Mouse (Mus musculus) embryonic facial prominence, embryonic 11.5 days (tissue): Measurements from ENCODE around the gene Slc6a17. TPM values are rescaled to one million over a fixed set of nuclear protein-coding genes. Genes with fewer than 3 reads are reported as not detected.

Experiments used
- ATAC-seq: fragments of 200-750 bp; cut with Nextera tagmentation; replicated peaks from 2 replicates; pipeline ENCODE4 v1.8.0; 2017; ENCODE audit warnings: low read depth; ENCODE audit not compliant: insufficient number of reproducible peaks, low FRiP score, low TSS enrichment
- DNase-seq: peaks from one replicate; pipeline ENCODE4 v3.0.0-alpha.2; 2015; ENCODE audit warnings: low spot score
- H3K27ac ChIP-seq: fragments of 300-500 bp; sonication (generic); replicated peaks from 2 replicates; pipeline ENCODE4 v1.5.1; 2014; ENCODE audit warnings: mild to moderate bottlenecking, low read depth, low read length, control low read depth
- H3K27me3 ChIP-seq: fragments of 300-500 bp; sonication (generic); 2 replicates; pipeline ENCODE4 v1.6.1; 2014; ENCODE audit warnings: mild to moderate bottlenecking, low read length, moderate library complexity, mixed read lengths; ENCODE audit not compliant: control insufficient read depth, insufficient read depth
- H3K36me3 ChIP-seq: fragments of 300-500 bp; sonication (generic); replicated peaks from 2 replicates; pipeline ENCODE4 v1.6.1; 2014; ENCODE audit warnings: low read depth, mild to moderate bottlenecking, low read length, moderate library complexity, mixed read lengths; ENCODE audit not compliant: control insufficient read depth, insufficient read depth
- H3K4me1 ChIP-seq: fragments of 300-500 bp; sonication (generic); 2 replicates; pipeline ENCODE4 v1.6.1; 2014; ENCODE audit warnings: low read length, mixed read lengths; ENCODE audit not compliant: control insufficient read depth, insufficient read depth
- H3K4me2 ChIP-seq: fragments of 300-500 bp; sonication (generic); 2 replicates; pipeline ENCODE4 v1.6.1; 2014; ENCODE audit warnings: low read depth, mild to moderate bottlenecking, control low read depth, low read length, moderate library complexity
- H3K4me3 ChIP-seq: fragments of 300-500 bp; sonication (generic); 2 replicates; pipeline ENCODE4 v1.5.1; 2014; ENCODE audit warnings: low read depth, low read length, control low read depth
- H3K9ac ChIP-seq: fragments of 300-500 bp; sonication (generic); replicated peaks from 2 replicates; pipeline ENCODE4 v1.6.1; 2014; ENCODE audit warnings: mild to moderate bottlenecking, control low read depth, low read length
- H3K9me3 ChIP-seq: fragments of 300-500 bp; sonication (generic); replicated peaks from 2 replicates; pipeline ENCODE4 v1.6.1; 2016; ENCODE audit warnings: mild to moderate bottlenecking, low read length, inconsistent platforms, mixed read lengths; ENCODE audit not compliant: control insufficient read depth
- WGBS: fragments of 180-500 bp; shearing (Covaris S2); extraction: QIAGEN DNeasy Blood & Tissue Kit; methylation state at CpG from one replicate; pipeline ENCODE4 v1.1.7; 2014; 5-methylcytosine and 5-hydroxymethylcytosine counted together
- polyA plus RNA-seq: library from polyadenylated mRNA; unstranded; fragments of >200 nt; fragmentation: Nextera tagmentation; extraction: Ambion mirVana; gene quantifications from 2 replicates; pipeline ENCODE4 v1.2.1, GENCODE M21; 2014

The Slc6a17 gene
- polyA plus RNA-seq, 1 experiment from 2014 or later: 2.9 TPM

DNA sequence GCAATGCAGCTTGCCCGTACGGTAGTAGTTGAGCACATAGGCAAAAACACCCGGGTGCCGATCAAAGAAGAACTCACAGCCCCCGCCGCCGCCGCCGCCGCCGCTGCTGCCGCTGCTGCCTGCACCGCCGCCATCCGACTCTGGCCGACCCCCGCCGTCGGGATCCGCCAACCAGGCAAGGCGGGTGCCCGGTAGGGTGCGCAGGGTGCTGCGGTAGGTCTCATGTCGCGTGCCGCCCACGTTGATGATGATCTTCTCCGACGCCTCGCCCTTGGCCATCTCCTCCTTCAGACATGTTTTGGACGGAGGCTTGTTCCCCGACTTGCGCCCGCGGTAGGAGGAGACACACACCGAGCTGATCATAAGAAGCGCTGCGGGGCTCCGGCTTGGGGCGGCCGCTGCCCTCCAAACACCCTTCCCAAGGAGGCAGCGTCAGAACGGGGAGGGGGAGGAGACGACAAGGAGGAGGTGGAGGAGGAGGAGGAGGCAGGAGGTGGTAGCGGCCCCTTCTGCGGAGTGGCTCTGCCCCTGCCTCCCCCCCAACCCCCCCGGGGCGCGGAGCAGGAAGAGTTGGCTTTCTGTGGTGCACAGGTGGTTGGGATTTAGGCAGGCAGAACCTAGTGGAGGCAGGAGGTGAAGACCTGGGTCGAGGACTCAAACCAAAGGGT is 59.2 kb downstream of the Slc6a17 start:
- peak overlapping the region; percentile 50 for H3K4me3 ChIP-seq
- WGBS: 0% methylated on average over 48 of the region's 51 CpGs
- ATAC-seq: 0 out of 2 replicates have a peak, but pooled peaks have one; percentile 2
- H3K4me2 ChIP-seq: peak overlapping the region; percentile 99
- DNase-seq: peak; percentile 32
- peaks cover 5% of the 10 kb centered on the region for H3K4me1 ChIP-seq
- no peaks in the 10 kb centered on the region for H3K36me3 ChIP-seq
- H3K9ac ChIP-seq: no peak overlapping the region; the same call in 1 of the 2 replicates
- H3K27me3 ChIP-seq: peaks cover 50% of the 10 kb centered on the region
- H3K9me3 ChIP-seq: no peaks in the 10 kb centered on the region
- no peak overlapping the region for H3K27ac ChIP-seq

DNA sequence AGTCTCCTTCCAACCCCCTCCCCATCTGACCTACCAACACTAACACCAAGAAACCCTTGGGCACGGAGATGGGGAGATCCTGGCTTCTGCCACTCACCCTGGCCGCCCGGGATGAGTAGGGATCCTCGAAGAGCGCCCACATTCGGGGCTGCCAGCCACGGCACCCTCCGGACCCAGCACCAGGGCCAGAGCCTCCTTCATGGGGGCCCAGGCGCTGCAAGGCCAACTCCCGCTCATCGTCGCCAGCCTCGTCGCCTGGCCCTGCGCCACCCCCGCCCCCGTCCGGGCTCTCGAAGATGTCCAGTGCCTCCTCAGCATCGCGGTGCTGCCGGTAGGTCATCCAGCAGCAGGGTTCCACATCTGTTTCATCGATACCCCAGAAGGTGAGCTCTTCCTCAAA is 59.7 kb downstream of the Slc6a17 start:
- Histone ChIP-seq H3K4me3 (peak overlapping the region; percentile 50), H3K27me3 (peaks cover 50% of the 10 kb centered on the region), H3K4me1 (peaks cover 5% of the 10 kb centered on the region), H3K9ac (no peak overlapping the region; the same call in 1 of the 2 replicates), H3K4me2 (peak overlapping the region; percentile 99), H3K36me3 (no peaks in the 10 kb centered on the region), H3K27ac (no peak overlapping the region), H3K9me3 (no peaks in the 10 kb centered on the region)
- no peak for DNase-seq
- no peak for ATAC-seq
- 5% methylated on average over 23 of the region's 23 CpGs for WGBS

DNA sequence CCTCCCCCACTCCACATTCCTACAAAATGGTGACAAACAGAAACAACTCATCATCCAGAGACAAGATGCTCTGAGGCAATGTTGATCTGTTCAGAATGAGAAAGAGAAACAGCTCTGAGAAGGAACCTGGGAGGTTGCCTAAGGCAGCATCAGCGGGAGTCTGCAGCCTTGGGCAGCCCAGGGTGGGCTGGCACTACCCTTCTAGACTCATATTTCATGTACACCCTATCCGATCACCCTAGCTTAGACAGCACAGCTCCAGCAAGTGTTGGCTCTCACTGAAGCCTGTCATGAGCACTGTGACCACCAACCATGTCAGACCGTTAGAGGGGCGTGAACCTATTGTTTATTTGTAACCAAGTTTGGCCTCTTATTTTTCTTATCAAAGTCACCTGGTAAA is 63.5 kb downstream of the Slc6a17 start:
- H3K9ac ChIP-seq: no peak overlapping the region
- peaks cover 5% of the 10 kb centered on the region for H3K4me1 ChIP-seq
- no peak overlapping the region for H3K4me2 ChIP-seq
- no peak overlapping the region for H3K27ac ChIP-seq
- H3K9me3 ChIP-seq: no peaks in the 10 kb centered on the region
- no peak overlapping the region for H3K4me3 ChIP-seq
- no peaks in the 10 kb centered on the region for H3K36me3 ChIP-seq
- H3K27me3 ChIP-seq: peaks cover 30% of the 10 kb centered on the region
- DNase-seq (no peak), ATAC-seq (no peak)
- 81% methylated on average over 4 of the region's 4 CpGs for WGBS

- Histone ChIP-seq H3K27me3 (no peaks in the 10 kb centered on the region), H3K9ac (no peak overlapping the region), H3K4me2 (no peak overlapping the region), H3K4me1 (no peaks in the 10 kb centered on the region), H3K9me3 (no peaks in the 10 kb centered on the region), H3K36me3 (no peaks in the 10 kb centered on the region), H3K27ac (no peak overlapping the region), H3K4me3 (no peak overlapping the region)
- WGBS: 74% methylated on average over 3 of the region's 3 CpGs
- DNase-seq: no peak
- ATAC-seq: no peak
These were observed 71.0 kb downstream of the Slc6a17 start for GRCm38 (mm10) chr3:107446822-107447221.

DNA sequence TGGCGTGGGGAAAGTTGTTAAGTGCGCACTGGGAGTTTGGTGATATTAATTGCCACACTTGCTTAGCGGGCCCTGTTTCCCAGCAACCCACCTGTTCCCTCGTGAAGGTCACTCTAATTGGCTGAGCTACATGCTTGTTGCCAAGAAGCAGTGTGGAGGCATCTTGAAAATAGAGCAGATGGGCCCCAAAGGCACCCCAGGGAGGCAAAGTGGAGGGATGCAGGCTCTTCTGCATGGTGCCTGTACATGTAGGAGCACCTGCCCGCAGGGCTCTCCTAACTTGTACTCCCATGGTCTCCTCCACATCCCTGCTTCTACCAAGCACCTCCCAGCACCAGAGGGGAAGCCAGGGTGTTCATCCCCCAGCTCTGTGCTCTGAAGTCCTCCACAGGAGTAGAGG is 74.0 kb downstream of the Slc6a17 start:
- 77% methylated on average over 5 of the region's 5 CpGs for WGBS

DNA sequence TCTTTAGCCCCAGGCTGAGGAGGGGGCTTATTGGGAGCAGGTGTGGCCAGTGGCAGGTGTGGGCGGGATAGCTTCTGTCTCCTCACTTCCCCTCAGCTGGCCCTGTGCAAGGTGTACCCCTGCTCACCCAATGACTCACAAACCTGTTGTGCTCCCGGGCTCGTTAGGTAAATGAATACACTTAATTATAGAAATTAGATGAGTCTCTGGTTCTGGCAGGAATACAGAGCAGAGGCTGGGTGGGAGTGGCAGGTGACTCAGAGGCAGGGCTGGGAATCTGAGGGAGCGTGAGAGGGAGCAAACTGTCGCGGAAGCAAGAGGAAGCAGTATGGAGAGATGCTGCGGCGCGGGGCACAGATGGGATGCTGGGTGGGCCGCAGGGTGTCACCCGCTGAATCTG is 75.6 kb downstream of the Slc6a17 start:
- H3K9me3 ChIP-seq: no peaks in the 10 kb centered on the region
- H3K4me2 ChIP-seq: no peak overlapping the region
- no peak overlapping the region for H3K27ac ChIP-seq
- H3K27me3 ChIP-seq: no peaks in the 10 kb centered on the region
- no peaks in the 10 kb centered on the region for H3K36me3 ChIP-seq
- H3K4me1 ChIP-seq: no peaks in the 10 kb centered on the region
- H3K4me3 ChIP-seq: no peak overlapping the region
- WGBS: 76% methylated on average over 11 of the region's 11 CpGs
- DNase-seq (no peak), ATAC-seq (no peak)
- no peak overlapping the region for H3K9ac ChIP-seq

More for the DNA sequence above, 74.0 kb downstream of the Slc6a17 start:
- H3K27me3 ChIP-seq: no peaks in the 10 kb centered on the region
- no peaks in the 10 kb centered on the region for H3K36me3 ChIP-seq
- no peak overlapping the region for H3K4me2 ChIP-seq
- H3K9me3 ChIP-seq: no peaks in the 10 kb centered on the region
- DNase-seq (no peak), ATAC-seq (no peak)
- H3K4me1 ChIP-seq: no peaks in the 10 kb centered on the region
- no peak overlapping the region for H3K4me3 ChIP-seq
- no peak overlapping the region for H3K9ac ChIP-seq
- H3K27ac ChIP-seq: no peak overlapping the region

GRCm38 (mm10) chr3:107441306-107441705 is 76.5 kb downstream of the Slc6a17 start:
- no peaks in the 10 kb centered on the region for H3K36me3 ChIP-seq
- DNase-seq (no peak), ATAC-seq (no peak)
- no peak overlapping the region for H3K27ac ChIP-seq
- no peaks in the 10 kb centered on the region for H3K9me3 ChIP-seq
- H3K27me3 ChIP-seq: no peaks in the 10 kb centered on the region
- no peak overlapping the region for H3K4me3 ChIP-seq
- H3K4me1 ChIP-seq: no peaks in the 10 kb centered on the region
- no peak overlapping the region for H3K9ac ChIP-seq
- WGBS: 73% methylated on average over 8 of the region's 8 CpGs
- no peak overlapping the region for H3K4me2 ChIP-seq

- H3K27me3 ChIP-seq: no peaks in the 10 kb centered on the region
- H3K9ac ChIP-seq: no peak overlapping the region
- no peak overlapping the region for H3K4me2 ChIP-seq
- no peaks in the 10 kb centered on the region for H3K36me3 ChIP-seq
- H3K4me3 ChIP-seq: no peak overlapping the region
- 91% methylated on average over 11 of the region's 11 CpGs for WGBS
- H3K9me3 ChIP-seq: no peaks in the 10 kb centered on the region
- no peaks in the 10 kb centered on the region for H3K4me1 ChIP-seq
- H3K27ac ChIP-seq: no peak overlapping the region
- ATAC-seq (no peak), DNase-seq (no peak)
These were observed 78.5 kb downstream of the Slc6a17 start for GRCm38 (mm10) chr3:107439280-107439679.
